Mouse (Mus musculus): ENCODE data around the gene Slc9a8. TPM values are rescaled to one million over a fixed set of nuclear protein-coding genes. Genes with fewer than 3 reads are reported as not detected.

Slc9a8 gene
- total RNA-seq (2014; rRNA removed) (14.9 and 22.6 TPM in 2 replicates), polyA plus RNA-seq (2012; rRNA removed) (25.8 and 34.2 TPM in 2 replicates)

DNA sequence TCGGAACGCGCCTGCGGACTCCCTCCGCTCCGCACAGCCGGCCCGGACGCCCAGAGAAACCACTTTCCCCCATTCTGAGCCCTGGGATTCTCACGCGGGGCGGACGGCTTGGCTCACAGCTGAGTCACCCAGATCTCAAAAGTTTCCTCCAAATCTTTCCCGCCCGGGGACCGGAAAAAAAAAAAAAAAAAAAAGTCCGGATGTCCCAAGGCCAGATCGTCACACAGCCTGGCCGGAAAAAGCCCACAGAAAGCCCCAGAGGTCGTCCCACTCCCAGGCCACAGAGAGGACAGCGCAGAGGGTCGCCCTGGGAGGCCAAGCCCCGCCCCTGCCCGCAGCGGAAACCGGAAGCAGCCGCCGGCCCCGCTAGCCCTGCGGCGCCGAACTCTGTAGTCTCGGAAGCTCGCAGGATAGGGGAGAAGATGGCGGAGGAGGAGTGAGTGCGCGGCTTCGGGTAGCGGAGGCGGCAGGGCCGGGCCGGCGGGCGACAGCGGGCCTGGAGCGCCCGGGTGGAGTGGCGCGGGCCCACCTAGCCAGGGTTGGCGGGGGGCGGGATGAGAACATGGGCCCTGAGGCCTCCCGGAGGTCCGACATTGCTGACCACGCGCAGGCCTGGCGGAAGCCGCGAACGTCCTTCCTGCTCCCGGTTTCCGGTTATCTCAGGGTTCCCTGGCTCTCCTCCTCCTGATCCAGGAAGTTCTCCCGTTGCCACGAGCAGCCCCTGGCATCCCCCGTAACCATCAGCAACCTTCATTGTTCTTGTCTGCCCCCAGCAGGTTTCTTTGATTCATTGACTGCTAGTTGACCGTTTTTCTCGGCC is at the start of gene Slc9a8:
Gene Slc9a8 (plus strand): TSS at position 383 of the 820 bp plus-strand sequence.
- H3K36me3 ChIP-seq (ENCODE audit: control insufficient read depth, insufficient read depth, low read length) = peaks cover 22% of the 10 kb centered on the region
- DNase-seq (ENCODE audit: extremely low read depth, low read depth, low spot score) = peak; percentile 78
- peaks cover 5% of the 10 kb centered on the region; the same call in 1 of the 2 replicates for H3K79me2 ChIP-seq (ENCODE audit: control insufficient read depth, insufficient read depth, low read length)
- peak within 1 kb of the TSS; percentile 84 for H3K4me3 ChIP-seq (ENCODE audit: insufficient read depth, low read depth, low read length)
- peak within 1 kb of the TSS; percentile 93 for H3K9ac ChIP-seq (ENCODE audit: low read depth, low read length)
- H3K4me1 ChIP-seq (ENCODE audit: control insufficient read depth, insufficient read depth, low read length) = peaks cover 18% of the 10 kb centered on the region
- peak within 1 kb of the TSS; percentile 97 for H3K27ac ChIP-seq (replicated peaks; ENCODE audit: insufficient read depth, low read depth, low read length)
- TF ChIP-seq CTCF (IDR thresholded peaks at IDR 0.05; ENCODE audit: low read depth, low read length) = no peak
- 0 out of 2 replicates have a peak, but pooled peaks have one; percentile 32 for TF ChIP-seq POLR2A (IDR thresholded peaks at IDR 0.05; ENCODE audit: extremely low read depth, insufficient read depth, low read length)
- WGBS = under 1% methylated on average over 66 of the region's 66 CpGs
- H3K27me3 ChIP-seq (ENCODE audit: control insufficient read depth, insufficient read depth, low read length) = no peaks in the 10 kb centered on the region

DNA sequence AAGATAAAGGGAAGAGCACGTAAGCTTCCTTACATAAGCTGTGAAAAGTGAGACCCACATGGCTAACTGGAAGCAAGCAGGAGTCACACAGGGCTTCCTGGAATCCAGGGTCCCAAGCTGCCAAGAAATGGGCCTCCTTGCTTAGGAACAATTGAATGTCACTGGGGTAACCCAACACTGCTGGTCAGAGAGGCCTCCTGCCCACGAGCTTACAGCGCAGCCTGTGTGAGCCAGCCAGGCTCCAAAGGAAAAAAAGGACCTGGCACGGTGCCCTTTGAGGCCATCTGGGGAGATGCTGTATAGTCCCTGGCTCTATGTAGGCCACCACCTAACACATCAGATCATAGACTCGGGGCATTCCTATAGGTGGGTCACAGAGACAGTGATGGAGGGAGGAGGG is 48.2 kb upstream of the Slc9a8 start:
- no peaks in the 10 kb centered on the region for H3K27me3 ChIP-seq (ENCODE audit: control insufficient read depth, insufficient read depth, low read length)
- no peak overlapping the region for H3K9ac ChIP-seq (ENCODE audit: low read depth, low read length)
- H3K27ac ChIP-seq (replicated peaks; ENCODE audit: insufficient read depth, low read depth, low read length) = no peak overlapping the region
- no peaks in the 10 kb centered on the region for H3K4me1 ChIP-seq (ENCODE audit: control insufficient read depth, insufficient read depth, low read length)
- no peak overlapping the region for H3K4me3 ChIP-seq (ENCODE audit: insufficient read depth, low read depth, low read length)
- no peaks in the 10 kb centered on the region for H3K79me2 ChIP-seq (ENCODE audit: control insufficient read depth, insufficient read depth, low read length)
- 68% methylated on average over 5 of the region's 5 CpGs for WGBS
- no peak for DNase-seq (ENCODE audit: extremely low read depth, low read depth, low spot score)
- TF ChIP-seq POLR2A (IDR thresholded peaks at IDR 0.05; ENCODE audit: extremely low read depth, insufficient read depth, low read length) = no peak
- TF ChIP-seq CTCF (IDR thresholded peaks at IDR 0.05; ENCODE audit: low read depth, low read length) = no peak
- H3K36me3 ChIP-seq (ENCODE audit: control insufficient read depth, insufficient read depth, low read length) = no peaks in the 10 kb centered on the region

DNA sequence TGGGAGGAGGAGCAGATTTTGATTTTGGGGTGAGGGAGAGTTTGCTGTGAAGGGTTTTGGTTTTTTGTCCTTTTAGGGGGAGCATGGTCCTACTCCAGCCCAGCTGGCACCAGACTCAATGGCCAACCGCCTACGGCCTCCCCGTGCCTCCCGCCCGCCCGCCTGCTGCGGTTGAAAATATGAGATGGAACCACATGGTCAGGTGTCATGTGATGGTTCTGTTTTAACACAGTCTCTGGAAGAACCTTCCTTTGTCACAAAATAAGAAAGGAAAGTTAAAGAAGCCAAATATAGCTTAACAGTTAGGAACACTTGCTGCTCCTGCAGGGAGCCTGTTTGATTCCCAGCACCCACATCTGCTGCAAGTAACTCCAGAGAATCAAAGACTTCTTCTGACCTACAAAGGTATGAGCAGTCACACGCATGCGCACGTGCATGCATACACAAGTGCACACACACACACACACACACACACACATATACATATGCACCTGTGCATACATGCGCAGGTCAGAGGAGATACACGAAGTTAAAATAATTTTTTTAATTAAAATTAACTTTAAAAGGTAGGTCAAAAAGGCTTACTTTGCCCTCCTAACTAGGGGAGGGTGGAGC is 47.2 kb upstream of the Slc9a8 start:
- no peak overlapping the region for H3K4me3 ChIP-seq (ENCODE audit: insufficient read depth, low read depth, low read length)
- no peak for DNase-seq (ENCODE audit: extremely low read depth, low read depth, low spot score)
- no peak overlapping the region for H3K27ac ChIP-seq (replicated peaks; ENCODE audit: insufficient read depth, low read depth, low read length)
- no peaks in the 10 kb centered on the region for H3K27me3 ChIP-seq (ENCODE audit: control insufficient read depth, insufficient read depth, low read length)
- H3K4me1 ChIP-seq (ENCODE audit: control insufficient read depth, insufficient read depth, low read length) = peaks cover 2% of the 10 kb centered on the region; the same call in 1 of the 2 replicates
- WGBS = 95% methylated on average over 12 of the region's 12 CpGs
- no peak overlapping the region for H3K9ac ChIP-seq (ENCODE audit: low read depth, low read length)
- H3K36me3 ChIP-seq (ENCODE audit: control insufficient read depth, insufficient read depth, low read length) = no peaks in the 10 kb centered on the region
- H3K79me2 ChIP-seq (ENCODE audit: control insufficient read depth, insufficient read depth, low read length) = no peaks in the 10 kb centered on the region
- no peak for TF ChIP-seq CTCF (IDR thresholded peaks at IDR 0.05; ENCODE audit: low read depth, low read length)
- TF ChIP-seq POLR2A (IDR thresholded peaks at IDR 0.05; ENCODE audit: extremely low read depth, insufficient read depth, low read length) = no peak

DNA sequence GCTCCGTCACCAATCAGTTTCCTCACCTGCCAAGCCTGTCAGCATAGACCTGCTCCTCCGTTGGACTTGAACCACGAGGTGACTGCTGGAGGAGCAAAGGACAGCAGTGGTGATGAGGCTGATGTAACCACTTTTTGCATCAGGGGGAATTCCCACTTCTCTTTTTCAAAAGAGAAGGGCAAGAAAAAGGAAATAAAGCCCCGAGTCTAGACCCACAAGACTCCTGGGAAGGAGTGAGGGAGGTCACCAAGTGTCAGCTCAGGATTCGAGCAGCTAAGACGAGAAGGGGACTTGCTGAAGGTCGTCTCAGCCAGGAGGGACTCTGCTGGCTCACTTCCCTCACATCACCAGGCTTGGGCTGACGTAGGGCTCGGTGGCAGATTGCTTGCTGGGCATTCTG is 46.4 kb upstream of the Slc9a8 start:
- peaks cover 2% of the 10 kb centered on the region; the same call in 1 of the 2 replicates for H3K4me1 ChIP-seq (ENCODE audit: control insufficient read depth, insufficient read depth, low read length)
- no peaks in the 10 kb centered on the region for H3K79me2 ChIP-seq (ENCODE audit: control insufficient read depth, insufficient read depth, low read length)
- no peak for TF ChIP-seq CTCF (IDR thresholded peaks at IDR 0.05; ENCODE audit: low read depth, low read length)
- H3K9ac ChIP-seq (ENCODE audit: low read depth, low read length) = no peak overlapping the region
- no peak overlapping the region for H3K4me3 ChIP-seq (ENCODE audit: insufficient read depth, low read depth, low read length)
- WGBS = 79% methylated on average over 9 of the region's 9 CpGs
- no peaks in the 10 kb centered on the region for H3K36me3 ChIP-seq (ENCODE audit: control insufficient read depth, insufficient read depth, low read length)
- H3K27ac ChIP-seq (replicated peaks; ENCODE audit: insufficient read depth, low read depth, low read length) = no peak overlapping the region
- no peaks in the 10 kb centered on the region for H3K27me3 ChIP-seq (ENCODE audit: control insufficient read depth, insufficient read depth, low read length)
- no peak for DNase-seq (ENCODE audit: extremely low read depth, low read depth, low spot score)

DNA sequence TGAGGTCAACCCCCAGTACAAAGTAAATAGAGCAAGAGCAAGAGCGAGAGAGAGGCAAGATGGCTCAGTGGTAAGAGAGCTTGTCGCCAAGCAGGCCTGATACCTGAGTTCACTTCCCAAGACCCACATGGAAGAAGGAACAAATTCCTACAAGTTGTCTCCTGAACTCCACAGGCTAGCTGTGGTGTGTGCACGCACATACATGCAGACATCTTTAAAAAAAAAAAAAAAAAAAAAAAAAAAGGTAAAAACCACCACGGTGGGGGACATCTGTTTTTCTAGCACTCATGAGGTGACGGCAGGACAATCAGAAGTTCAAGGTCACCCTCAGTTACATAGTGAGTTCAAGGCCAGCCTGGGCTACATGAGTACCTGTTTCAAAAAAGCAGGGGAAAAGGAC is 45.8 kb upstream of the Slc9a8 start:
- no peak for DNase-seq (ENCODE audit: extremely low read depth, low read depth, low spot score)
- WGBS = 92% methylated on average over 5 of the region's 5 CpGs
- H3K27me3 ChIP-seq (ENCODE audit: control insufficient read depth, insufficient read depth, low read length) = no peaks in the 10 kb centered on the region
- no peak overlapping the region for H3K9ac ChIP-seq (ENCODE audit: low read depth, low read length)
- no peak overlapping the region for H3K4me3 ChIP-seq (ENCODE audit: insufficient read depth, low read depth, low read length)
- no peaks in the 10 kb centered on the region for H3K79me2 ChIP-seq (ENCODE audit: control insufficient read depth, insufficient read depth, low read length)
- H3K4me1 ChIP-seq (ENCODE audit: control insufficient read depth, insufficient read depth, low read length) = peaks cover 7% of the 10 kb centered on the region
- TF ChIP-seq POLR2A (IDR thresholded peaks at IDR 0.05; ENCODE audit: extremely low read depth, insufficient read depth, low read length) (no peak), CTCF (IDR thresholded peaks at IDR 0.05; ENCODE audit: low read depth, low read length) (no peak)
- H3K36me3 ChIP-seq (ENCODE audit: control insufficient read depth, insufficient read depth, low read length) = no peaks in the 10 kb centered on the region
- H3K27ac ChIP-seq (replicated peaks; ENCODE audit: insufficient read depth, low read depth, low read length) = no peak overlapping the region

DNA sequence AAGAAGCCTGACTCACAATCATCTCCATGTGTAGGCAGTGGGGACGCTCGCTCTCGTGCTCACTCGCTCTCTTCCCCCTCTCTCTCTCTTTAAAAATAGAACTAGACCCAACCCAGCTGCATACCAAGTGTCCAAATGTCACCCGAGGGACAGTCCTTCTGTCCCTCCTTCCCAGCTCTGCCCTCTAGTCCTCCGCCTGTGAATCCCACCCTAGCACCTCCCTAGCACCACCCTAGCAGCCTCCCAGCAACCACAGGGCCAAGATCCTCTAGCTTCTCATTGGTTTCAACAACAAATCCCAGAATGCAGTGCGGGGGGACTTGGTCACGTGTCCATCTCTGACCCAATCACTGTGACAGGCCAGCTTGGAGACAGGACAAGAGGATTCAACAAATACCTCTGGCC is 45.4 kb upstream of the Slc9a8 start:
- H3K4me3 ChIP-seq (ENCODE audit: insufficient read depth, low read depth, low read length) = no peak overlapping the region
- no peaks in the 10 kb centered on the region for H3K79me2 ChIP-seq (ENCODE audit: control insufficient read depth, insufficient read depth, low read length)
- H3K9ac ChIP-seq (ENCODE audit: low read depth, low read length) = no peak overlapping the region
- TF ChIP-seq POLR2A (IDR thresholded peaks at IDR 0.05; ENCODE audit: extremely low read depth, insufficient read depth, low read length) (no peak), CTCF (IDR thresholded peaks at IDR 0.05; ENCODE audit: low read depth, low read length) (no peak)
- no peak for DNase-seq (ENCODE audit: extremely low read depth, low read depth, low spot score)
- 89% methylated on average over 8 of the region's 8 CpGs for WGBS
- peaks cover 10% of the 10 kb centered on the region for H3K4me1 ChIP-seq (ENCODE audit: control insufficient read depth, insufficient read depth, low read length)
- H3K27me3 ChIP-seq (ENCODE audit: control insufficient read depth, insufficient read depth, low read length) = no peaks in the 10 kb centered on the region
- H3K27ac ChIP-seq (replicated peaks; ENCODE audit: insufficient read depth, low read depth, low read length) = no peak overlapping the region
- H3K36me3 ChIP-seq (ENCODE audit: control insufficient read depth, insufficient read depth, low read length) = no peaks in the 10 kb centered on the region

Data from liver, adult 2 months (tissue).